Mouse (Mus musculus): ENCODE results near the gene Xylt1. TPM values are rescaled to one million over a fixed set of nuclear protein-coding genes. Genes with fewer than 3 reads are reported as not detected.

Xylt1 gene
- polyA plus RNA-seq, 1 experiment, result 2.3 TPM

- DNase-seq (ENCODE audit: low spot score), result no peak
These were observed 54.3 kb downstream of the Xylt1 start for GRCm38 (mm10) chr7:117435091-117435490.

GRCm38 (mm10) chr7:117435730-117436441 is 55.1 kb downstream of the Xylt1 start:
- no peak for DNase-seq (ENCODE audit: low spot score)

- DNase-seq (ENCODE audit: low spot score), result no peak
These were observed 56.1 kb downstream of the Xylt1 start for GRCm38 (mm10) chr7:117436892-117437291.

GRCm38 (mm10) chr7:117440994-117441393 is 60.2 kb downstream of the Xylt1 start:
- no peak for DNase-seq (ENCODE audit: low spot score)

GRCm38 (mm10) chr7:117442639-117443038 is 61.9 kb downstream of the Xylt1 start:
- no peak for DNase-seq (ENCODE audit: low spot score)

GRCm38 (mm10) chr7:117443215-117443614 is 62.4 kb downstream of the Xylt1 start:
- no peak for DNase-seq (ENCODE audit: low spot score)

- no peak for DNase-seq (ENCODE audit: low spot score)
These were observed 64.7 kb downstream of the Xylt1 start for GRCm38 (mm10) chr7:117445471-117445870.

- no peak for DNase-seq (ENCODE audit: low spot score)
These were observed 68.8 kb downstream of the Xylt1 start for GRCm38 (mm10) chr7:117449605-117450004.

- DNase-seq (ENCODE audit: low spot score), result no peak
These were observed 70.4 kb downstream of the Xylt1 start for GRCm38 (mm10) chr7:117451212-117451611.

- no peak for DNase-seq (ENCODE audit: low spot score)
These were observed 71.5 kb downstream of the Xylt1 start for GRCm38 (mm10) chr7:117452269-117452668.

GRCm38 (mm10) chr7:117454789-117455548 is 74.2 kb downstream of the Xylt1 start:
- no peak for DNase-seq (ENCODE audit: low spot score)

- DNase-seq (ENCODE audit: low spot score), result no peak
These were observed 81.6 kb downstream of the Xylt1 start for GRCm38 (mm10) chr7:117462196-117462935.

- DNase-seq (ENCODE audit: low spot score), result no peak
These were observed 84.2 kb downstream of the Xylt1 start for GRCm38 (mm10) chr7:117464956-117465355.

- DNase-seq (ENCODE audit: low spot score), result no peak
These were observed 85.4 kb downstream of the Xylt1 start for GRCm38 (mm10) chr7:117466006-117466780.

- DNase-seq (ENCODE audit: low spot score), result no peak
These were observed 89.5 kb downstream of the Xylt1 start for GRCm38 (mm10) chr7:117470243-117470802.

- no peak for DNase-seq (ENCODE audit: low spot score)
These were observed 91.4 kb downstream of the Xylt1 start for GRCm38 (mm10) chr7:117472055-117472780.

- no peak for DNase-seq (ENCODE audit: low spot score)
These were observed 92.3 kb downstream of the Xylt1 start for GRCm38 (mm10) chr7:117472781-117473743.

- no peak for DNase-seq (ENCODE audit: low spot score)
These were observed 93.5 kb downstream of the Xylt1 start for GRCm38 (mm10) chr7:117474302-117474701.

- DNase-seq (ENCODE audit: low spot score), result no peak
These were observed 94.3 kb downstream of the Xylt1 start for GRCm38 (mm10) chr7:117475106-117475505.

Measured in urinary bladder, adult 2 months (tissue).